37 mouse cellular contexts compared by ENCODE assay signal in genomic region chr11:62938921-62939320, GRCm38 (mm10). TPM values are rescaled to one million over a fixed set of nuclear protein-coding genes. Genes with fewer than 3 reads are reported as not detected.
"Had no signal": no experiment of that assay in that cellular context is flagged by ENCODE, and none has a peak within 500 bp of the region (broad histone marks: within the 10 kb centered on the region; RNA-seq: fewer than 3 reads in every experiment).

No protein-coding gene starts in this region.

- H3K4me3 ChIP-seq: heart, embryonic 10.5 days; heart, embryonic 12.5 days; hindbrain, embryonic 13.5 days; hindbrain, embryonic 15.5 days; kidney, embryonic 15.5 days; limb, embryonic 13.5 days; limb, embryonic 15.5 days; liver, embryonic 12.5 days had no signal

- H3K4me1 ChIP-seq: hindbrain, embryonic 13.5 days; hindbrain, embryonic 15.5 days; kidney, embryonic 15.5 days; limb, embryonic 15.5 days; liver, embryonic 12.5 days had no signal

- H3K27me3 ChIP-seq: heart, embryonic 12.5 days; hindbrain, embryonic 13.5 days; hindbrain, embryonic 15.5 days; kidney, embryonic 15.5 days; limb, embryonic 13.5 days; limb, embryonic 15.5 days; liver, embryonic 12.5 days had no signal

- H3K9ac ChIP-seq: heart, embryonic 12.5 days; hindbrain, embryonic 13.5 days; hindbrain, embryonic 15.5 days; kidney, embryonic 15.5 days; limb, embryonic 13.5 days; limb, embryonic 15.5 days; liver, embryonic 12.5 days; liver, embryonic 14.5 days had no signal

- H3K9me3 ChIP-seq: heart, embryonic 10.5 days; heart, embryonic 12.5 days; hindbrain, embryonic 13.5 days; hindbrain, embryonic 15.5 days; kidney, embryonic 15.5 days; limb, embryonic 13.5 days; limb, embryonic 15.5 days; liver, embryonic 12.5 days had no signal

- H3K27ac ChIP-seq: heart, embryonic 10.5 days; hindbrain, embryonic 13.5 days; hindbrain, embryonic 15.5 days; hindbrain, postnatal 0 days; kidney, embryonic 15.5 days; kidney, postnatal 0 days; limb, embryonic 13.5 days; limb, embryonic 15.5 days; liver, embryonic 12.5 days; liver, embryonic 14.5 days had no signal

- DNase-seq: gastrocnemius, postnatal 10 days; gastrocnemius, postnatal 25 days; heart, adult 18-20 months; heart, postnatal 14 days; heart, postnatal 36 days; kidney, adult 11 months; kidney, adult 2 months; kidney, adult 9 months; kidney, postnatal 14 days; kidney, postnatal 36 days; layer of hippocampus, adult 9-11 months; layer of hippocampus, postnatal 36 days; left cerebral cortex, postnatal 4 days had no signal

- ATAC-seq: hindbrain, postnatal 0 days; intestine, embryonic 16.5 days; liver, embryonic 12.5 days had no signal

- H3K36me3 ChIP-seq: heart, embryonic 10.5 days; heart, embryonic 12.5 days; hindbrain, embryonic 13.5 days; hindbrain, embryonic 15.5 days; kidney, embryonic 15.5 days; limb, embryonic 13.5 days; limb, embryonic 15.5 days; liver, embryonic 12.5 days had no signal

- H3K4me2 ChIP-seq: heart, embryonic 12.5 days; hindbrain, embryonic 13.5 days; hindbrain, embryonic 15.5 days; kidney, embryonic 15.5 days; limb, embryonic 13.5 days; limb, embryonic 15.5 days; liver, embryonic 12.5 days had no signal

RNA-seq across cellular contexts. Expression of gene Cdrt4, which starts 12.1 kb away (rescaled TPM):
- total RNA-seq: gastrocnemius, adult 18-20 months; heart, adult 18-20 months; heart, adult 8-10 months; heart, postnatal 14 days; heart, postnatal 36 days; hematopoietic stem cell, adult 5-6 weeks; hindbrain, postnatal 0 days; layer of hippocampus, adult 18-20 months; layer of hippocampus, postnatal 14 days; left cerebral cortex, adult 18-20 months; left cerebral cortex, adult 8-10 months; left cerebral cortex, postnatal 10 days; left cerebral cortex, postnatal 25 days; left cerebral cortex, postnatal 4 days had no signal
- polyA plus RNA-seq: heart, embryonic 12.5 days; heart, embryonic 14.5 days; hindbrain, embryonic 11.5 days; hindbrain, embryonic 15.5 days; intestine, embryonic 16.5 days; kidney, adult 2 months; kidney, embryonic 15.5 days; large intestine, adult 2 months; liver, embryonic 12.5 days; liver, embryonic 14.5 days had no signal
